ENCODE assay signal across 9 mouse cellular contexts in the genomic region with DNA sequence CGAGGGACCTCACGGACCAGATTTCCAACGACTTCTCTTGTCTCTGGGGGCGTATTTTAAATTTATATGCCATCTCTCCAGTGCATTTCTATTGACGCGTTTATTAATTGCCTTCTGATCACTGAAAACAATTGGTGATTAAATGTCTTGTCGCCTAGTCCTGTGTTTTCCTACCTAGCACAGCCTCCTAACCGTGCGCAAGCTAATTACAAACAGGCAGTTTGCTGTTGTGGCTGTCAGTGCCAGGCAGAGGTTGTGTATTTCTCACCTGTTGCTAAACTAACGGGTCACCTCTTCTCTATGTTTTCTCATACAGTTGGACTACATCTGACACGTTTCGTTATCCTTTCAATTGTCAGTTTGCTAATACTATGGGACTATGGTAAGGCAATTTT. TPM values are rescaled to one million over a fixed set of nuclear protein-coding genes. Genes with fewer than 3 reads are reported as not detected.
A peak's percentile ranks its signal among the peaks of the same experiment; 100 is the strongest.
DNase-seq lines count a peak whose midpoint lies in the region; ATAC-seq and TF ChIP-seq lines count a peak whose summit lies in the region.
"Had no signal": no experiment of that assay in that cellular context is flagged by ENCODE, and none has a peak within 500 bp of the region (broad histone marks: within the 10 kb centered on the region; RNA-seq: fewer than 3 reads in every experiment).

No protein-coding gene starts in this region.

- DNase-seq in gastrocnemius, adult 2 months = no peak
- DNase-seq in gastrocnemius, adult 8-10 months (ENCODE audit: low spot score in 2 of 2) = no peak
- no peak for DNase-seq in thymus, adult 2 months
- no peak for DNase-seq in thymus, postnatal 4 days
- DNase-seq in left cerebral cortex, adult 9 months (ENCODE audit: low spot score in 2 of 2) = no peak
- no peak for DNase-seq in thymus, adult 18-20 months
- no peak for DNase-seq in natural killer cell, adult 2 months (ENCODE audit: low spot score in 2 of 2)

- H3K4me3 ChIP-seq in gastrocnemius, adult 2 months = peak overlapping the region; percentile 78
- H3K4me3 ChIP-seq in thymus, adult 2 months (ENCODE audit: control insufficient read depth, insufficient read depth, low read length) = peak overlapping the region; percentile 40
- peak overlapping the region; percentile 57 for H3K4me3 ChIP-seq in liver, embryonic 12.5 days

- TF ChIP-seq POLR2A in thymus, adult 2 months (IDR thresholded peaks at IDR 0.05; ENCODE audit: control insufficient read depth, extremely low read depth, insufficient read depth, low read length, poor library complexity) = no peak

- H3K4me2 ChIP-seq in liver, embryonic 12.5 days = peak overlapping the region; percentile 83

- H3K27ac ChIP-seq in gastrocnemius, adult 2 months = no peak overlapping the region
- no peak overlapping the region for H3K27ac ChIP-seq in thymus, adult 2 months (ENCODE audit: control insufficient read depth, insufficient read depth, low read length)
- no peak overlapping the region for H3K27ac ChIP-seq in liver, embryonic 12.5 days

- H3K36me3 ChIP-seq in thymus, adult 2 months (ENCODE audit: control insufficient read depth, insufficient read depth, low read length) = no peaks in the 10 kb centered on the region
- no peaks in the 10 kb centered on the region for H3K36me3 ChIP-seq in liver, embryonic 12.5 days

- 14% methylated on average over 12 of the region's 12 CpGs for WGBS in thymus, adult 2 months
- WGBS in liver, embryonic 12.5 days (ENCODE audit: insufficient replicate concordance) = 12% methylated on average over 12 of the region's 12 CpGs

- no peaks in the 10 kb centered on the region; the same call in 1 of the 2 replicates for H3K27me3 ChIP-seq in thymus, adult 2 months (ENCODE audit: control insufficient read depth, insufficient read depth, low read length)
- H3K27me3 ChIP-seq in liver, embryonic 12.5 days (replicated peaks) = peaks cover 36% of the 10 kb centered on the region
- H3K27me3 ChIP-seq: CH12.LX had no signal

- intact Hi-C loops in gastrocnemius, adult 2 months (cut with DNase I) = no loop called here

- no peak for TF ChIP-seq CTCF in gastrocnemius, adult 2 months (IDR thresholded peaks at IDR 0.05)
- no peak for TF ChIP-seq CTCF in thymus, adult 2 months (IDR thresholded peaks at IDR 0.05; ENCODE audit: borderline replicate concordance, control insufficient read depth, extremely low read depth, insufficient read depth, low read length, poor library complexity)

- no peaks in the 10 kb centered on the region for H3K9me3 ChIP-seq in liver, embryonic 12.5 days (replicated peaks)

- ATAC-seq in liver, embryonic 12.5 days = no peak

- H3K4me1 ChIP-seq in thymus, adult 2 months (replicated peaks; ENCODE audit: control insufficient read depth, insufficient read depth, low read length) = 0 out of 2 replicates have a peak, but pooled peaks cover 2% of the 10 kb centered on the region
- H3K4me1 ChIP-seq in liver, embryonic 12.5 days = peaks cover 14% of the 10 kb centered on the region

- no peak overlapping the region for H3K9ac ChIP-seq in liver, embryonic 12.5 days

RNA-seq across cellular contexts. Expression of a gene that starts 0.5 kb away (rescaled TPM):
- 1 to 10 TPM in 1 of 2 experiments, under 1 TPM in 1; 0.94 to 1.3 TPM for total RNA-seq in gastrocnemius, adult 2 months (2021)
- under 1 TPM; 0.36 to 0.61 (median 0.56) TPM for total RNA-seq in gastrocnemius, adult 8-10 months (2022)
- polyA plus RNA-seq in thymus, adult 2 months (2012; rRNA removed) = 0.37 and 0.55 TPM in 2 replicates
- polyA plus RNA-seq in liver, embryonic 12.5 days (2016; fragmentation: Nextera tagmentation; extraction: Ambion mirVana) = 0.33 and 0.46 TPM in 2 replicates
- total RNA-seq: CH12.LX had no signal
